In the genomic region with DNA sequence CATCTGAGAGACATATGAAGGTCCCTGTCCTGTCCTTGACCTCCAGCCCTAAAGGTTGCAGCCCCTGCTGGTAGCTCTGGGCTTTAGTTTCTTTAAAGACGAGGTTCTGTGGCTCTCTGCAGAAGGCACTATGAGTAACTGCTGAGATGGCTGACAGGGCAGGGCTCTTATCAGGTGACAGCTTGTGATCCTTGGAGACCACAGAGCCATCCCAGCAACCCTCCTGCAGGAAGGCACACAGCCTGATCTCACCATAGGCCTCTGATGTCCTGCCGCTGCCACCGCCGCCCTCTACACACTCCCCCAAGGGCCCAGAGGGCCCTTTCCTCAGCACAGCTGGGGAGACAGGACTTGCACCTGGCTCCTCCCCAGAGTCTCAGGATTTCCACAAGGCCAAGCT, we compare ENCODE assay signal across 33 mouse cellular contexts. TPM values are rescaled to one million over a fixed set of nuclear protein-coding genes. Genes with fewer than 3 reads are reported as not detected.
DNase-seq lines count a peak whose midpoint lies in the region; ATAC-seq lines count a peak whose summit lies in the region.
"Had no signal": no experiment of that assay in that cellular context is flagged by ENCODE, and none has a peak within 500 bp of the region (broad histone marks: within the 10 kb centered on the region; RNA-seq: fewer than 3 reads in every experiment).

No protein-coding gene starts in this region.

- no peaks in the 10 kb centered on the region for H3K9me3 ChIP-seq in kidney, embryonic 15.5 days (replicated peaks)
- H3K9me3 ChIP-seq: embryonic facial prominence, embryonic 10.5 days; embryonic facial prominence, embryonic 13.5 days; forebrain, embryonic 12.5 days; heart, embryonic 12.5 days; heart, embryonic 15.5 days; hindbrain, embryonic 10.5 days; hindbrain, embryonic 13.5 days had no signal

- WGBS in kidney, embryonic 15.5 days: 70% methylated on average over 4 of the region's 4 CpGs

- intact Hi-C loops in gastrocnemius, postnatal 14 days (cut with DNase I; ENCODE audit: low total_unique reads): no loop called here

- H3K4me2 ChIP-seq in kidney, embryonic 15.5 days: no peak overlapping the region
- H3K4me2 ChIP-seq: embryonic facial prominence, embryonic 13.5 days; forebrain, embryonic 12.5 days; heart, embryonic 12.5 days; heart, embryonic 15.5 days; hindbrain, embryonic 13.5 days had no signal

- H3K4me3 ChIP-seq in kidney, embryonic 15.5 days (replicated peaks): no peak overlapping the region
- H3K4me3 ChIP-seq: embryonic facial prominence, embryonic 10.5 days; embryonic facial prominence, embryonic 13.5 days; erythroblast, embryonic 14.5 days; forebrain, embryonic 12.5 days; heart, embryonic 12.5 days; heart, embryonic 15.5 days; hindbrain, embryonic 10.5 days; hindbrain, embryonic 13.5 days had no signal

- H3K4me1 ChIP-seq in kidney, embryonic 15.5 days: 0 out of 2 replicates have a peak, but pooled peaks cover 6% of the 10 kb centered on the region

- peak; percentile 38 for DNase-seq in 416B (ENCODE audit: low read depth)
- peak; percentile 20 to 27 for DNase-seq in CD8-positive naive resting alpha-beta T cell, adult 2 months (ENCODE audit: low read depth in 2 of 2, low spot score in 2 of 2)
- DNase-seq in kidney, postnatal 25 days: no peak
- DNase-seq in gastrocnemius, postnatal 14 days: no peak
- DNase-seq: adrenal gland, adult 2 months; adrenal gland, postnatal 14 days; cerebellum, adult 11 months; cerebellum, adult 2 months; cerebellum, adult 9-11 months; cerebellum, postnatal 25 days; embryo, embryonic 11 days; gastrocnemius, postnatal 10 days; heart, adult 18-20 months; heart, postnatal 10 days; heart, postnatal 36 days had no signal

- peak; percentile 62 for ATAC-seq in megakaryocyte progenitor cell, adult 5-6 weeks (replicated peaks; ENCODE audit: poor library complexity)
- ATAC-seq in kidney, embryonic 15.5 days (replicated peaks; ENCODE audit: low FRiP score): no peak
- ATAC-seq: forebrain, embryonic 16.5 days; hindbrain, embryonic 16.5 days; Patski had no signal

- H3K36me3 ChIP-seq in kidney, embryonic 15.5 days: no peaks in the 10 kb centered on the region
- H3K36me3 ChIP-seq: embryonic facial prominence, embryonic 10.5 days; embryonic facial prominence, embryonic 13.5 days; forebrain, embryonic 12.5 days; G1E; heart, embryonic 12.5 days; heart, embryonic 15.5 days; hindbrain, embryonic 10.5 days; hindbrain, embryonic 13.5 days had no signal

- H3K27ac ChIP-seq in kidney, embryonic 15.5 days: no peak overlapping the region
- H3K27ac ChIP-seq: embryonic facial prominence, embryonic 10.5 days; embryonic facial prominence, embryonic 13.5 days; forebrain, embryonic 12.5 days; heart, embryonic 15.5 days; hindbrain, embryonic 10.5 days; hindbrain, embryonic 13.5 days had no signal

- H3K27me3 ChIP-seq in kidney, embryonic 15.5 days: peaks cover 29% of the 10 kb centered on the region
- H3K27me3 ChIP-seq: embryonic facial prominence, embryonic 13.5 days; forebrain, embryonic 12.5 days had no signal

- no peak overlapping the region for H3K9ac ChIP-seq in kidney, embryonic 15.5 days
- H3K9ac ChIP-seq: embryonic facial prominence, embryonic 13.5 days; forebrain, embryonic 12.5 days; heart, embryonic 12.5 days; heart, embryonic 15.5 days; hindbrain, embryonic 13.5 days had no signal

RNA-seq across cellular contexts. Expression of gene 1700021F07Rik, which starts 19.4 kb away (rescaled TPM):
- total RNA-seq in megakaryocyte progenitor cell, adult 5-6 weeks (2015): not detected in 2 replicates
- not detected in 2 replicates for total RNA-seq in megakaryocyte progenitor cell, adult 5-6 weeks (2017)
- polyA plus RNA-seq in kidney, embryonic 15.5 days (2015; fragmentation: Nextera tagmentation; extraction: Ambion mirVana): not detected in 2 replicates
- not detected for total RNA-seq in gastrocnemius, postnatal 14 days (2021)
- total RNA-seq: adrenal gland, adult 2 months; adrenal gland, postnatal 14 days; adrenal gland, postnatal 4 days; CH12.LX; G1E; gastrocnemius, adult 18-20 months; gastrocnemius, postnatal 10 days; heart, adult 18-20 months; heart, postnatal 10 days; heart, postnatal 36 days had no signal
- polyA plus RNA-seq: adrenal gland, adult 2 months; cerebellum, adult 2 months; cortical plate, adult 2 months; embryonic facial prominence, embryonic 10.5 days; embryonic facial prominence, embryonic 13.5 days; erythroblast, embryonic 14.5 days; forebrain, embryonic 12.5 days; forebrain, embryonic 16.5 days; G1E; heart, embryonic 12.5 days; heart, embryonic 15.5 days; hindbrain, embryonic 10.5 days; hindbrain, embryonic 13.5 days; hindbrain, embryonic 16.5 days; Patski had no signal

RNA-seq across cellular contexts. Expression of gene Ankrd60, which starts 36.4 kb away (rescaled TPM):
- total RNA-seq in megakaryocyte progenitor cell, adult 5-6 weeks (2015): 0.88 TPM in 1 of 2 replicates, not detected in the other
- not detected in 2 replicates for total RNA-seq in megakaryocyte progenitor cell, adult 5-6 weeks (2017)
- polyA plus RNA-seq in kidney, embryonic 15.5 days (2015; fragmentation: Nextera tagmentation; extraction: Ambion mirVana): not detected in 2 replicates
- total RNA-seq in gastrocnemius, postnatal 14 days (2021): not detected
- total RNA-seq: adrenal gland, adult 2 months; adrenal gland, postnatal 14 days; adrenal gland, postnatal 4 days; CH12.LX; G1E; gastrocnemius, adult 18-20 months; gastrocnemius, postnatal 10 days; heart, adult 18-20 months; heart, postnatal 10 days; heart, postnatal 36 days had no signal
- polyA plus RNA-seq: adrenal gland, adult 2 months; cerebellum, adult 2 months; cortical plate, adult 2 months; embryonic facial prominence, embryonic 10.5 days; embryonic facial prominence, embryonic 13.5 days; erythroblast, embryonic 14.5 days; forebrain, embryonic 12.5 days; forebrain, embryonic 16.5 days; G1E; heart, embryonic 12.5 days; heart, embryonic 15.5 days; hindbrain, embryonic 10.5 days; hindbrain, embryonic 13.5 days; hindbrain, embryonic 16.5 days; Patski had no signal

Comparison
In these comparisons a context has a peak if more than half of its experiments do, and no peak if none do; other contexts are left out.
1. DNase-seq: peak in 416B (single experiment) and CD8-positive naive resting alpha-beta T cell, adult 2 months (2 of 2); none in kidney, postnatal 25 days (0 of 2) and gastrocnemius, postnatal 14 days (single experiment).